Mouse (Mus musculus): ENCODE data around the gene Lrrc74b.

DNA sequence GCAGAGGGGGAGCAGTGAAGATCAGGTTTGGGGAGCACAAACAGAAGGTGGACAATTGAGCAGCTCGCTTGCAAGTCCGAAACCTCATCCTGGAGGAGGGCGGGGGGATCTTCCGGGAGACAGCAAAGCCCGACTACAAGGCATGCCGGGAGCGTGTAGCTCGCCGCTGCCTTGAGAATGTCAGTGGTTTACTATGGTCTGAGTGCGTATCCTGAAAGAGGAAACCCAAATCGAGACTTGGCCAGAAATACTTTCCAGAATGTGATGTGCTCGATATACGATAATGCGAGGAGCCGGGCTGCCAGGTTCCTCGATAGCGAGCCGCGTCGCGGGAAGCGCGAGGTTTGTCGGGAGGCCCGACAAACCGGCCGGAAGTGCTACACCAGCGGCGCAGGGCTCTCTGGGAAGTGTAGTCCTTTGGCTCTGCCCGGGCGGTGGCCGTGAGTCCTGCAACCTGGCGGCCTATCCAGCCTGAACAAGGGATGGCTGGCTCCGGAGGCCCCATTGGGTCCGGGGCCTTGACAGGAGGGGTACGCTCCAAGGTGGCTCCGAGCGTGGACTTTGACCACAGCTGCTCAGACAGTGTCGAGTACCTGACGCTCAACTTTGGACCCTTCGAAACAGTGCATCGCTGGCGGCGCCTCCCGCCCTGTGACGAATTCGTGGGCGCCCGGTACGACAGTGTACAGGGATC, 52.4 kb downstream of the Lrrc74b start, which contains the start of gene Lztr1:
- TF ChIP-seq CTCF (IDR thresholded peaks at IDR 0.05) (peak; percentile 44), POLR2A (IDR thresholded peaks at IDR 0.05; ENCODE audit: insufficient read depth, low read depth, low read length) (peak; percentile 87)

Measured in heart, adult 2 months (tissue).